Mouse (Mus musculus) forebrain, embryonic 11.5 days (tissue): ENCODE results near the gene Aebp2. TPM values are rescaled to one million over a fixed set of nuclear protein-coding genes. Genes with fewer than 3 reads are reported as not detected.

ENCODE experiments used
- ATAC-seq: fragments of 200-750 bp; cut with Nextera tagmentation; replicated peaks from 2 replicates; pipeline ENCODE4 v1.8.0; 2017; ENCODE audit warnings: moderate TSS enrichment; ENCODE audit not compliant: low FRiP score
- DNase-seq: peaks from one replicate; pipeline ENCODE4 v3.0.0-alpha.2; 2017; ENCODE audit warnings: low spot score
- H3K27ac ChIP-seq: fragments of 300-500 bp; sonication (generic); 2 replicates; pipeline ENCODE4 v1.5.1; 2014; ENCODE audit warnings: low read depth, low read length
- H3K27me3 ChIP-seq: fragments of 300-500 bp; sonication (generic); 2 replicates; pipeline ENCODE4 v1.6.1; 2014; ENCODE audit warnings: mild to moderate bottlenecking, low read length, mixed read lengths; ENCODE audit not compliant: control insufficient read depth, insufficient read depth
- H3K36me3 ChIP-seq: fragments of 300-500 bp; sonication (generic); 2 replicates; pipeline ENCODE4 v1.6.1; 2014; ENCODE audit warnings: mild to moderate bottlenecking, low read length, moderate library complexity, mixed read lengths; ENCODE audit not compliant: control insufficient read depth, insufficient read depth
- H3K4me1 ChIP-seq: fragments of 300-500 bp; sonication (generic); replicated peaks from 2 replicates; pipeline ENCODE4 v1.6.1; 2014; ENCODE audit warnings: low read length, mixed read lengths; ENCODE audit not compliant: control insufficient read depth, insufficient read depth
- H3K4me2 ChIP-seq: fragments of 300-500 bp; sonication (generic); 2 replicates; pipeline ENCODE4 v1.6.1; 2014; ENCODE audit warnings: low read depth, mild to moderate bottlenecking, low read length, moderate library complexity, mixed read lengths; ENCODE audit not compliant: severe bottlenecking
- H3K4me3 ChIP-seq: fragments of 300-500 bp; sonication (generic); 2 replicates; pipeline ENCODE4 v1.5.1; 2014; ENCODE audit warnings: low read depth, low read length
- H3K9ac ChIP-seq: fragments of 300-500 bp; sonication (generic); 2 replicates; pipeline ENCODE4 v1.6.1; 2014; ENCODE audit warnings: low read length
- H3K9me3 ChIP-seq: fragments of 300-500 bp; sonication (generic); 2 replicates; pipeline ENCODE4 v1.6.1; 2016; ENCODE audit warnings: low read length, mixed read lengths; ENCODE audit not compliant: control insufficient read depth
- WGBS: fragments of 180-500 bp; shearing (Covaris S2); extraction: QIAGEN DNeasy Blood & Tissue Kit; methylation state at CpG from one replicate; pipeline ENCODE4 v1.1.7; 2014; 5-methylcytosine and 5-hydroxymethylcytosine counted together
- polyA plus RNA-seq: library from polyadenylated mRNA; unstranded; fragments of >200 nt; fragmentation: Nextera tagmentation; extraction: Ambion mirVana; gene quantifications from 2 replicates; pipeline ENCODE4 v1.2.1, GENCODE M21; 2014

The Aebp2 gene
- polyA plus RNA-seq, 1 experiment from 2014 or later = 15.1 TPM

- Histone ChIP-seq H3K27me3 (no peaks in the 10 kb centered on the region), H3K9me3 (no peaks in the 10 kb centered on the region; the same call in 1 of the 2 replicates), H3K9ac (no peak overlapping the region), H3K4me3 (no peak overlapping the region), H3K4me2 (no peak overlapping the region), H3K4me1 (no peaks in the 10 kb centered on the region), H3K36me3 (no peaks in the 10 kb centered on the region), H3K27ac (no peak overlapping the region)
- 88% methylated on average over 10 of the region's 10 CpGs for WGBS
- no peak for ATAC-seq
- no peak for DNase-seq
Measured at GRCm38 (mm10) chr6:140705132-140705531, 82.7 kb downstream of the Aebp2 start.

- H3K4me3 ChIP-seq = no peak overlapping the region
- H3K36me3 ChIP-seq = no peaks in the 10 kb centered on the region
- ATAC-seq (no peak), DNase-seq (no peak)
- H3K4me1 ChIP-seq = no peaks in the 10 kb centered on the region
- no peak overlapping the region for H3K9ac ChIP-seq
- 94% methylated on average over 5 of the region's 5 CpGs for WGBS
- no peak overlapping the region for H3K4me2 ChIP-seq
- H3K9me3 ChIP-seq = no peaks in the 10 kb centered on the region; the same call in 1 of the 2 replicates
- H3K27ac ChIP-seq = no peak overlapping the region
- no peaks in the 10 kb centered on the region for H3K27me3 ChIP-seq
Measured at GRCm38 (mm10) chr6:140706056-140706455, 83.6 kb downstream of the Aebp2 start.

GRCm38 (mm10) chr6:140708059-140708458 is 85.6 kb downstream of the Aebp2 start:
- Histone ChIP-seq H3K27ac (no peak overlapping the region), H3K27me3 (no peaks in the 10 kb centered on the region), H3K4me1 (no peaks in the 10 kb centered on the region), H3K36me3 (no peaks in the 10 kb centered on the region), H3K4me2 (no peak overlapping the region), H3K4me3 (no peak overlapping the region), H3K9me3 (no peaks in the 10 kb centered on the region; the same call in 1 of the 2 replicates), H3K9ac (no peak overlapping the region)
- no peak for ATAC-seq
- DNase-seq = no peak
- 85% methylated on average over 10 of the region's 10 CpGs for WGBS

GRCm38 (mm10) chr6:140709415-140710107 is 87.1 kb downstream of the Aebp2 start:
- no peak for ATAC-seq
- Histone ChIP-seq H3K27me3 (no peaks in the 10 kb centered on the region), H3K36me3 (no peaks in the 10 kb centered on the region), H3K4me2 (no peak overlapping the region), H3K27ac (no peak overlapping the region), H3K9ac (no peak overlapping the region), H3K4me1 (no peaks in the 10 kb centered on the region), H3K4me3 (no peak overlapping the region), H3K9me3 (no peaks in the 10 kb centered on the region; the same call in 1 of the 2 replicates)
- 63% methylated on average over 6 of the region's 6 CpGs for WGBS
- no peak for DNase-seq

DNA sequence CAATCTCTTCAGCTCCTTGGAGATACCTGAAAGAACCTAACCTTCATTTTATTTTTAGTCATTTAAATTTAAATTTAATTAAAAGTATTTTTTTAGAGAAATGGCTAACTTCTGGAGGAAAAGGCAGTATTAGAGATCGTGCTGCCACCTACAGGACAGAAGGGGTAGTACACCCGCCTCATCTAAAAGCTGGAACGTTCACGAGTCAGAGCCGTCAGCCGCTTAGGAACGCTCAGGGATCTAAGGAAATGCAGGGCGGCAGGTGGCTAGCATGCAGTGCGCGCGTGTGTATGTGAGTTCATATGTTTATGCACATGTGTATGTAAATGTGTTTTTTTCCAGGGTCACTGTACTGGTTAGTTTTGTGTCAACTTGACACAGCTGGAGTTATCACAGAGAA is 90.3 kb downstream of the Aebp2 start:
- Histone ChIP-seq H3K27me3 (no peaks in the 10 kb centered on the region), H3K4me3 (no peak overlapping the region), H3K9ac (no peak overlapping the region), H3K4me1 (no peaks in the 10 kb centered on the region), H3K27ac (no peak overlapping the region), H3K36me3 (no peaks in the 10 kb centered on the region), H3K9me3 (no peaks in the 10 kb centered on the region), H3K4me2 (no peak overlapping the region)
- WGBS = 11% methylated on average over 11 of the region's 11 CpGs
- DNase-seq = peak; percentile 79
- ATAC-seq = peak; percentile 59; the same call in 1 of the 2 replicates

- H3K27ac ChIP-seq = no peak overlapping the region
- peak; percentile 57 for ATAC-seq
Measured at GRCm38 (mm10) chr6:140714905-140715365, 92.5 kb downstream of the Aebp2 start.

DNA sequence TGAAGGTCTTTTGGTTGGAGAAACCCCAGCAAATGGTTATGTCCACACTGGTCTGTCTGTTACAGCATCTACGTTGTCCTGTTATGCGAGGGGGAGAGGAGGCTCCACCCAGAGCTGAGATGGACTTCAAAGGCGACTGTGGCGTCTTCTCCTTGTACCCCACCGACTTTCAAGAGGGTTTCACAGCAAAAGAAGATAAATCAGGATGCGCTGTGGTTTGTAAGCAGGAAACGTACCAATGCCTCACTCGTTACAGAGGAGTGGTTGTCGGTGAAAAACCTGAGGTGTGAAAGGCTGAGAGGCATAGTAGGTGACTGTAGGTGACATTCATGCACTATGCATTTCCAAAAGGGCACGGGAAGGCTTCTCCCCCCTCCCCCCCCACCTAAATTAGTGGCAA is 99.6 kb downstream of the Aebp2 start:
- H3K9me3 ChIP-seq = no peaks in the 10 kb centered on the region
- no peaks in the 10 kb centered on the region for H3K36me3 ChIP-seq
- H3K4me2 ChIP-seq = no peak overlapping the region
- no peak overlapping the region for H3K9ac ChIP-seq
- H3K4me3 ChIP-seq = no peak overlapping the region
- WGBS = 89% methylated on average over 10 of the region's 10 CpGs
- DNase-seq (peak; percentile 37), ATAC-seq (no peak)
- H3K4me1 ChIP-seq = no peaks in the 10 kb centered on the region
- H3K27ac ChIP-seq = no peak overlapping the region
- H3K27me3 ChIP-seq = no peaks in the 10 kb centered on the region

More at GRCm38 (mm10) chr6:140714905-140715365, 92.5 kb downstream of the Aebp2 start:
- H3K4me3 ChIP-seq = no peak overlapping the region
- H3K36me3 ChIP-seq = no peaks in the 10 kb centered on the region
- H3K9ac ChIP-seq = no peak overlapping the region
- no peaks in the 10 kb centered on the region for H3K4me1 ChIP-seq
- H3K27me3 ChIP-seq = no peaks in the 10 kb centered on the region
- DNase-seq = peak; percentile 88
- H3K9me3 ChIP-seq = no peaks in the 10 kb centered on the region
- 29% methylated on average over 10 of the region's 10 CpGs for WGBS
- H3K4me2 ChIP-seq = no peak overlapping the region
